Mouse (Mus musculus): ENCODE data around the gene Klrc2. TPM values are rescaled to one million over a fixed set of nuclear protein-coding genes. Genes with fewer than 3 reads are reported as not detected.

Klrc2 gene
- polyA plus RNA-seq (2017; shearing (Covaris generic)) = not detected

GRCm38 (mm10) chr6:129660589-129660988 is at the start of gene Klrc2:
Klrc2 (minus strand) TSS chr6:129660689.

DNA sequence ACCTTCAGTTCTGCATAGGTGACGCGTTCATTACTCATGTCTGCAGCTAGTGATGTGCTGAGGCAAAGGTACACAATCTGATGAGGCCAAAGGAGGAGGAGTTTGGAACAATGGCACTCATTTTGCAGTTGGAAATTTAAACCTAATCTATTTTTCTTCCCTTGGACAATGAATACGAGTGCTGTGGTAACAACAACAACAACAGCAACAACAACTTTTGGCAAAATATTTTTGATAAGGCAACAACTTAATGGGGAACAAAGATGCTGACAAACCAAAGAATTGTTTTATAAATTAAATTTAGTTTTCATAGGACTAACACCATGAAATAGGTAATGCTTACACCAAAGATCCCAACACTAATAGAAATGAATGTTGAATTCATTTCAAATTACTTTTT is 18.4 kb upstream of the Klrc2 start, which contains the start of gene Klrc1:
Gene Klrc1 (minus strand): TSS at position 101 of the 400 bp plus-strand sequence.

GRCm38 (mm10) chr6:129643237-129643636 is 17.3 kb downstream of the Klrc2 start, which contains the start of gene Klrc3:
Klrc3 (minus strand) TSS chr6:129643337.

DNA sequence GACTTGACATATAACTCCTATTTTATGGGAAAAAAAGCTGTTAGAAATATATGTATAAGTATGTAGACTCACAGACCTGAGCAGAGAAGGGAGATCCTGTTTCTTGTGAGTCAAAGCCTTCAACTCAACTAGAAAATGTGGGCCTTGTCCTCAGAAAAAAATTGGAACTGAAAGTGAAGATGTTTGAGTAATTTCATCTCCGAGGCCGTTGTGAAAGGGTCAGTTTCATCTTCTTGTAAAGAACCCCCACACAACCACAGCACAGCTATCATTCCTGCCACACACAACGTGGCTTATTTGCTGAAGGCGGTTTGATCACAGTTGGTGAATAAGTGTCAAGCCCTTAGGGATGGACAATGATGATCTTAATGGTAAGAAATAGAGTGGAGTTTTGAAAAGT is 36.8 kb downstream of the Klrc2 start, which contains the start of gene Klrk1:
Gene Klrk1 (minus strand): TSS at position 130 of the 400 bp plus-strand sequence.

Other genes with a start within 250 kb of the Klrc2 start
- gene Clec1a, start 208.7 kb downstream of the Klrc2 start, polyA plus RNA-seq (2017; shearing (Covaris generic)) = not detected
- gene Olr1, start 153.5 kb downstream of the Klrc2 start, polyA plus RNA-seq (2017; shearing (Covaris generic)) = under 1 TPM in 1 of 2 experiments, not detected in 1; 0.13 TPM
- gene Tmem52b, start 148.1 kb downstream of the Klrc2 start, polyA plus RNA-seq (2017; shearing (Covaris generic)) = under 1 TPM in 1 of 2 experiments, not detected in 1; 0.11 TPM
- 10 to 100 TPM in 1 of 2 experiments, 1 to 10 TPM in 1; 8.5 to 20.1 TPM for gene Gabarapl1, start 127.5 kb downstream of the Klrc2 start, polyA plus RNA-seq (2017; shearing (Covaris generic))
- gene Klre1, start 82.8 kb downstream of the Klrc2 start, polyA plus RNA-seq (2017; shearing (Covaris generic)) = not detected
- gene Klrd1, start 68.9 kb downstream of the Klrc2 start, polyA plus RNA-seq (2017; shearing (Covaris generic)) = 10 to 100 TPM in 1 of 2 experiments, under 1 TPM in 1; 0.29 to 23.8 TPM
- gene Klrk1, start 36.8 kb downstream of the Klrc2 start, polyA plus RNA-seq (2017; shearing (Covaris generic)) = 10 to 100 TPM in 1 of 2 experiments, under 1 TPM in 1; 0.28 to 88.4 TPM
- gene Klrc3, start 17.4 kb downstream of the Klrc2 start, polyA plus RNA-seq (2017; shearing (Covaris generic)) = not detected
- gene Klrc1, start 18.3 kb upstream of the Klrc2 start, polyA plus RNA-seq (2017; shearing (Covaris generic)) = 1 to 10 TPM in 1 of 2 experiments, under 1 TPM in 1; 0.23 to 4.8 TPM
- not detected for gene Klri1, start 56.4 kb upstream of the Klrc2 start, polyA plus RNA-seq (2017; shearing (Covaris generic))
- not detected for gene Klri2, start 79.8 kb upstream of the Klrc2 start, polyA plus RNA-seq (2017; shearing (Covaris generic))
- under 1 TPM; 0.13 to 0.65 TPM for gene Gm156, start 123.6 kb upstream of the Klrc2 start, polyA plus RNA-seq (2017; shearing (Covaris generic))
- not detected for gene Gm17631, start 202.0 kb upstream of the Klrc2 start, polyA plus RNA-seq (2017; shearing (Covaris generic))
- not detected for gene Klra17, start 216.0 kb upstream of the Klrc2 start, polyA plus RNA-seq (2017; shearing (Covaris generic))

Measured in inflammation-experienced regulatory T-cells (primary cell).